Mouse (Mus musculus) spleen, adult 2 months (tissue): ENCODE measurements at regions not wholly inside any gene's neighbourhood (a gene's known extent, or its start where the extent isn't known, plus 50 kb on each side); places are given as distances from the start of the nearest gene placed in this dataset.

Source experiments
- CTCF ChIP-seq: fragments of 200-500 bp; IDR thresholded peaks from 2 replicates; pipeline ENCODE4 v1.5.1; 2011; ENCODE audit warnings: mild to moderate bottlenecking, inconsistent platforms; ENCODE audit not compliant: insufficient read depth, insufficient read length, insufficient replicate concordance; ENCODE audit errors: extremely low read depth
- POLR2A ChIP-seq: fragments of 200-500 bp; IDR thresholded peaks from 2 replicates; pipeline ENCODE4 v1.6.1; 2011; ENCODE audit warnings: low read depth, low read length, inconsistent platforms

DNA sequence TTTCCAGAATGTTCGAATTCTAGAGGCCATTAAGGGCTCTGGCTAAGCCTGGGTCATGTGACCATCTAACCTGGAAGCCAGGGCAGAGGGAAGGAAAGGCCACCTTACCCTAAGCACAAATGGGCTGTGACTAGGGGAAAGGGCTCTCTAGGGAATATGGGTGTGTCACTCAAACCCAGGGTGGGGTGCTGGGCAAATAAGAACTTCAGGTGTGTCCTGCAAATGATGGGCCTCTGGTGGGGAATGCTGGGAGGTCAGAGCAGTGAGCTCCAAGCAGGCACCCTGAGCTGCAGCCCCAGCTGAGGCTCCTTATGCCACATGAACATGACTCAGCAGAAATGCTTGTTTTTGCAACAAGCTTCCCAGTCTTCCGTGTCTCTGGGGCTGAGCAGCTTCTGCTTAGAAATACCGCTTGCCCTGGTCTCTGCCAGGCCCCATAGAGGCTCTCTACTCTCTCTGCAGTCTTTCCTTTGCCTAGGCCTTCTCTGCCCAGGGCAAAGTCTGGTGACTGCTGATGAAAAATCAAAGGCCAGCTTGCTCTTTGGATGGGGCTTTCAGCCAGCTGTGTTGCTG is 68.6 kb upstream of the Cpeb4 start:
- no peak for TF ChIP-seq CTCF
- no peak for TF ChIP-seq POLR2A
